Mouse (Mus musculus): ENCODE measurements around the gene Akna. TPM values are rescaled to one million over a fixed set of nuclear protein-coding genes. Genes with fewer than 3 reads are reported as not detected.

The Akna gene
- polyA plus RNA-seq, 1 experiment from 2014 or later = 9.1 TPM

- WGBS = 90% methylated on average over 10 of the region's 10 CpGs
- ATAC-seq (ENCODE audit: low FRiP score) (no peak), DNase-seq (ENCODE audit: low spot score, missing footprints) (no peak)
- Histone ChIP-seq H3K9me3 (ENCODE audit: control insufficient read depth, low read length) (no peaks in the 10 kb centered on the region), H3K9ac (ENCODE audit: low read length) (no peak overlapping the region), H3K27me3 (ENCODE audit: control insufficient read depth, insufficient read depth, low read length) (no peaks in the 10 kb centered on the region), H3K4me2 (no peak overlapping the region), H3K4me3 (ENCODE audit: low read depth, low read length) (no peak overlapping the region), H3K27ac (ENCODE audit: low read depth, low read length) (no peak overlapping the region), H3K4me1 (ENCODE audit: control insufficient read depth, insufficient read depth, low read length) (peaks cover 10% of the 10 kb centered on the region), H3K36me3 (ENCODE audit: control insufficient read depth, insufficient read depth, low read length) (0 out of 2 replicates have a peak, but pooled peaks cover 5% of the 10 kb centered on the region)
These were observed 5.1 kb downstream of the Akna start for GRCm38 (mm10) chr4:63397981-63398537.

- 86% methylated on average over 6 of the region's 6 CpGs for WGBS
- peaks cover 28% of the 10 kb centered on the region for H3K4me1 ChIP-seq (ENCODE audit: control insufficient read depth, insufficient read depth, low read length)
- no peak overlapping the region for H3K4me3 ChIP-seq (ENCODE audit: low read depth, low read length)
- H3K4me2 ChIP-seq = no peak overlapping the region
- H3K9ac ChIP-seq (ENCODE audit: low read length) = no peak overlapping the region
- DNase-seq (ENCODE audit: low spot score, missing footprints) (no peak), ATAC-seq (ENCODE audit: low FRiP score) (no peak)
- no peaks in the 10 kb centered on the region for H3K27me3 ChIP-seq (ENCODE audit: control insufficient read depth, insufficient read depth, low read length)
- H3K36me3 ChIP-seq (ENCODE audit: control insufficient read depth, insufficient read depth, low read length) = 0 out of 2 replicates have a peak, but pooled peaks cover 5% of the 10 kb centered on the region
- H3K27ac ChIP-seq (ENCODE audit: low read depth, low read length) = no peak overlapping the region
- no peaks in the 10 kb centered on the region for H3K9me3 ChIP-seq (ENCODE audit: control insufficient read depth, low read length)
These were observed 11.8 kb downstream of the Akna start for GRCm38 (mm10) chr4:63391322-63391721.

GRCm38 (mm10) chr4:63389887-63390528, 13.1 kb downstream of the Akna start:
- Histone ChIP-seq H3K9ac (ENCODE audit: low read length) (0 out of 2 replicates have a peak overlapping the region, but pooled peaks have one; percentile 28), H3K27me3 (ENCODE audit: control insufficient read depth, insufficient read depth, low read length) (no peaks in the 10 kb centered on the region), H3K36me3 (ENCODE audit: control insufficient read depth, insufficient read depth, low read length) (no peaks in the 10 kb centered on the region), H3K4me3 (ENCODE audit: low read depth, low read length) (no peak overlapping the region), H3K4me1 (ENCODE audit: control insufficient read depth, insufficient read depth, low read length) (peaks cover 28% of the 10 kb centered on the region), H3K4me2 (peak overlapping the region; percentile 22; the same call in 1 of the 2 replicates), H3K27ac (ENCODE audit: low read depth, low read length) (peak overlapping the region; percentile 92), H3K9me3 (ENCODE audit: control insufficient read depth, low read length) (no peaks in the 10 kb centered on the region)
- ATAC-seq (ENCODE audit: low FRiP score) = peak; percentile 71
- 40% methylated on average over 11 of the region's 11 CpGs for WGBS
- DNase-seq (ENCODE audit: low spot score, missing footprints) = peak; percentile 92

- DNase-seq (ENCODE audit: low spot score, missing footprints) (peak; percentile 96), ATAC-seq (ENCODE audit: low FRiP score) (peak; percentile 85)
- Histone ChIP-seq H3K4me3 (ENCODE audit: low read depth, low read length) (no peak overlapping the region), H3K4me1 (ENCODE audit: control insufficient read depth, insufficient read depth, low read length) (peaks cover 28% of the 10 kb centered on the region), H3K4me2 (peak overlapping the region; percentile 22; the same call in 1 of the 2 replicates), H3K36me3 (ENCODE audit: control insufficient read depth, insufficient read depth, low read length) (no peaks in the 10 kb centered on the region), H3K27me3 (ENCODE audit: control insufficient read depth, insufficient read depth, low read length) (no peaks in the 10 kb centered on the region), H3K27ac (ENCODE audit: low read depth, low read length) (peak overlapping the region; percentile 92), H3K9ac (ENCODE audit: low read length) (peak overlapping the region; percentile 31; the same call in 1 of the 2 replicates), H3K9me3 (ENCODE audit: control insufficient read depth, low read length) (no peaks in the 10 kb centered on the region)
- 12% methylated on average over 8 of the region's 8 CpGs for WGBS
These were observed 13.8 kb downstream of the Akna start for GRCm38 (mm10) chr4:63389121-63389886.

- no peaks in the 10 kb centered on the region for H3K9me3 ChIP-seq (ENCODE audit: control insufficient read depth, low read length)
- DNase-seq (ENCODE audit: low spot score, missing footprints) (no peak), ATAC-seq (ENCODE audit: low FRiP score) (no peak)
- H3K27ac ChIP-seq (ENCODE audit: low read depth, low read length) = no peak overlapping the region
- peaks cover 28% of the 10 kb centered on the region for H3K4me1 ChIP-seq (ENCODE audit: control insufficient read depth, insufficient read depth, low read length)
- H3K4me3 ChIP-seq (ENCODE audit: low read depth, low read length) = no peak overlapping the region
- H3K27me3 ChIP-seq (ENCODE audit: control insufficient read depth, insufficient read depth, low read length) = no peaks in the 10 kb centered on the region
- H3K9ac ChIP-seq (ENCODE audit: low read length) = no peak overlapping the region
- no peak overlapping the region for H3K4me2 ChIP-seq
- no peaks in the 10 kb centered on the region for H3K36me3 ChIP-seq (ENCODE audit: control insufficient read depth, insufficient read depth, low read length)
- 71% methylated on average over 6 of the region's 6 CpGs for WGBS
These were observed 15.1 kb downstream of the Akna start for GRCm38 (mm10) chr4:63388029-63388428.

- DNase-seq (ENCODE audit: low spot score, missing footprints) (no peak), ATAC-seq (ENCODE audit: low FRiP score) (no peak)
- no peak overlapping the region for H3K4me2 ChIP-seq
- H3K27ac ChIP-seq (ENCODE audit: low read depth, low read length) = no peak overlapping the region
- H3K9me3 ChIP-seq (ENCODE audit: control insufficient read depth, low read length) = no peaks in the 10 kb centered on the region
- 89% methylated on average over 11 of the region's 11 CpGs for WGBS
- H3K9ac ChIP-seq (ENCODE audit: low read length) = no peak overlapping the region
- 0 out of 2 replicates have a peak, but pooled peaks cover 3% of the 10 kb centered on the region for H3K36me3 ChIP-seq (ENCODE audit: control insufficient read depth, insufficient read depth, low read length)
- peaks cover 28% of the 10 kb centered on the region for H3K4me1 ChIP-seq (ENCODE audit: control insufficient read depth, insufficient read depth, low read length)
- H3K27me3 ChIP-seq (ENCODE audit: control insufficient read depth, insufficient read depth, low read length) = no peaks in the 10 kb centered on the region
- H3K4me3 ChIP-seq (ENCODE audit: low read depth, low read length) = no peak overlapping the region
These were observed 17.4 kb downstream of the Akna start for GRCm38 (mm10) chr4:63385784-63386183.

- ATAC-seq (ENCODE audit: low FRiP score) = no peak
- Histone ChIP-seq H3K27ac (ENCODE audit: low read depth, low read length) (no peak overlapping the region), H3K27me3 (ENCODE audit: control insufficient read depth, insufficient read depth, low read length) (no peaks in the 10 kb centered on the region), H3K9me3 (ENCODE audit: control insufficient read depth, low read length) (no peaks in the 10 kb centered on the region), H3K9ac (ENCODE audit: low read length) (no peak overlapping the region), H3K4me3 (ENCODE audit: low read depth, low read length) (no peak overlapping the region), H3K4me1 (ENCODE audit: control insufficient read depth, insufficient read depth, low read length) (peaks cover 24% of the 10 kb centered on the region), H3K36me3 (ENCODE audit: control insufficient read depth, insufficient read depth, low read length) (0 out of 2 replicates have a peak, but pooled peaks cover 3% of the 10 kb centered on the region), H3K4me2 (no peak overlapping the region)
- 91% methylated on average over 3 of the region's 3 CpGs for WGBS
- DNase-seq (ENCODE audit: low spot score, missing footprints) = no peak
These were observed 17.9 kb downstream of the Akna start for GRCm38 (mm10) chr4:63385253-63385652.

GRCm38 (mm10) chr4:63384262-63384661, 18.9 kb downstream of the Akna start:
- Histone ChIP-seq H3K9me3 (ENCODE audit: control insufficient read depth, low read length) (no peaks in the 10 kb centered on the region), H3K9ac (ENCODE audit: low read length) (no peak overlapping the region), H3K27me3 (ENCODE audit: control insufficient read depth, insufficient read depth, low read length) (no peaks in the 10 kb centered on the region), H3K4me1 (ENCODE audit: control insufficient read depth, insufficient read depth, low read length) (peaks cover 15% of the 10 kb centered on the region), H3K27ac (ENCODE audit: low read depth, low read length) (no peak overlapping the region), H3K36me3 (ENCODE audit: control insufficient read depth, insufficient read depth, low read length) (peaks cover 3% of the 10 kb centered on the region), H3K4me2 (no peak overlapping the region), H3K4me3 (ENCODE audit: low read depth, low read length) (no peak overlapping the region)
- 87% methylated on average over 4 of the region's 4 CpGs for WGBS
- no peak for ATAC-seq (ENCODE audit: low FRiP score)
- DNase-seq (ENCODE audit: low spot score, missing footprints) = no peak

GRCm38 (mm10) chr4:63383474-63383873, 19.7 kb downstream of the Akna start:
- no peak overlapping the region for H3K4me3 ChIP-seq (ENCODE audit: low read depth, low read length)
- no peaks in the 10 kb centered on the region for H3K27me3 ChIP-seq (ENCODE audit: control insufficient read depth, insufficient read depth, low read length)
- ATAC-seq (ENCODE audit: low FRiP score) = no peak
- H3K9ac ChIP-seq (ENCODE audit: low read length) = no peak overlapping the region
- H3K9me3 ChIP-seq (ENCODE audit: control insufficient read depth, low read length) = no peaks in the 10 kb centered on the region
- H3K27ac ChIP-seq (ENCODE audit: low read depth, low read length) = no peak overlapping the region
- 90% methylated on average over 12 of the region's 12 CpGs for WGBS
- no peak for DNase-seq (ENCODE audit: low spot score, missing footprints)
- peaks cover 5% of the 10 kb centered on the region for H3K36me3 ChIP-seq (ENCODE audit: control insufficient read depth, insufficient read depth, low read length)
- H3K4me2 ChIP-seq = no peak overlapping the region
- peaks cover 7% of the 10 kb centered on the region for H3K4me1 ChIP-seq (ENCODE audit: control insufficient read depth, insufficient read depth, low read length)
